Mouse (Mus musculus) thymus, adult 18-20 months (tissue): ENCODE data around the gene Pla2g15.
"Not testable (repeated sequence)": the region's sequence is repeated elsewhere in the genome, so short reads cannot be mapped to it uniquely, and the experiment has no call there.

Experiments used
- DNase-seq, 2 experiments: peaks; one replicate each; pipeline ENCODE4 v3.0.0; 2022; ENCODE audit warnings: mixed read lengths in 2 of 2

Pla2g15 gene

GRCm38 (mm10) chr8:106173566-106173965, 23.4 kb downstream of the Pla2g15 start:
- DNase-seq, result no peak

- no peak for DNase-seq
These were observed 26.7 kb downstream of the Pla2g15 start for GRCm38 (mm10) chr8:106176891-106177290.

DNA sequence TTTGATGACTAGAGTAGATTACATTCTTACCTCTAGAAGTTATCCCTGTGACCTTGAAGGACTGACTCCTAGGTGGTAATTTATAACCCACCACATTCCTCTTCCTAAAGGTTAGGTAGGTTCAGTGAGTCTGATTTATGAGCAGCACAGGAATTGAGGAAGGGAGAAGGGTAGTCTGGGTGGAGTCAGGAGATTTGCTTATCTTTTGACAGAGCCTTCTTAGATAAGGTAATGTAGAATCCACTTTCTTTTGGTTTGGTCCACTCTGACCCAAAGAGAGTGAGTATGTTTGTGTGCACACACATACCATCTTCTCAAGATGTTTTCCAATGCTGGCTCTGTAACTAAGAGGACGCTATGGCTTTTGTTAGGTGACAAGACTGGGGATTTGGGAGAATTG, 27.4 kb downstream of the Pla2g15 start:
- DNase-seq, result no peak

GRCm38 (mm10) chr8:106178428-106178827, 28.2 kb downstream of the Pla2g15 start:
- DNase-seq, result no peak

- DNase-seq, result no peak
These were observed 35.5 kb downstream of the Pla2g15 start for GRCm38 (mm10) chr8:106185628-106186270.

- DNase-seq, result no peak
These were observed 36.2 kb downstream of the Pla2g15 start for GRCm38 (mm10) chr8:106186394-106186793.

DNA sequence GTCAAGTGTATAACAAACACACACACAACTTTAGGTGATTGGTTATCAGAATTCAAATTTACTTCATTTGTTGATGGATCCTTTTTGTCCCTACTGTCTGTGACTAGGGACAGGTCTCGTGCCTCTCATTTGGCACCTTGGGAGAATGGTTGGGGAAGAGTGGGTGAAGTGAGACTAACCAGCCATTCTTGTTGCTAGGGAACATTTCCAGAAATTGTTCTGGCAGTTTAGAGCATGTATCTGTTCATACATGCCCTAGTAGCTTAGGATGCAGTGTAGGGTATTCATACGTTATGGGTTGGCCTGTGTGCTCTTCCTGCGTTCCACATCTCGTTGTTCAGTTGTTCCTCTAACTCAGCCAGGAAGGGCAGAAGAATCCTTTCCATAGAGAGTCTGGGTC, 39.0 kb downstream of the Pla2g15 start:
- no peak for DNase-seq

DNA sequence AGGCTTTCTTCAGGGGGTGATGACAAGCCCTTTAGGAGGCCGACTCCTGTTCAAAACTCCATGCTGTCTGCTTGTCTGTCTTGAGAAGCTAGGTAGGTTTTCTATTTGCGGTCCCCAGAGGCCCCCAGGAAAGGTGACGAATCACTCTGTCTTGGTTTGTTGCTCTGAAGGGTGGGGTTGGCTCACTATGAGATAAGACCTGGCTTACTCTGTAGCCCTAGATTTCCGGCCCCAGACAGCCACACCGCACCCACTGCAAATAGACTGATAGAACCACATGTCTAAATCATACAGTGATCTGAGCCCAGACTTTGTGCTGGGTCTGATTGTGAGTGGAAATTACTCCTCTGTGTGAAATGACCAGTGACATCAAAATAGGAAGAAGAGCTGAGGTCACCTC, 41.4 kb downstream of the Pla2g15 start:
- no peak for DNase-seq

DNA sequence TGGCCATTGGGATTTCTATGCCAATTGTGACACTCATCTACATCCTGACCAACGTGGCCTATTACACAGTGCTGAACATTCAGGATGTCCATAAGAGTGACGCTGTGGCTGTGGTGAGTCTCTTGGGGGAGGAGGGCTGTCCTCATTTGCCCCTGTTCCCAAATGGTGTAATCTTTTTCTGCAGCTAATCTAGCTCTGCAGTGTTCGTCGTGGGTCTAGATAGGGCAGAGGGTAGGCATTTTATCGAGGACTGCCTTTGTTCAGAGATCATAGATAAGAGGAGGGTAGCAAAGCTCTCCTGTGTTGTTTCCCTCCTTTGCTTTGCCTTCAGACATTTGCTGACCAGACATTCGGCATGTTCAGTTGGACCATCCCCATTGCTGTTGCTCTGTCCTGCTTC, 43.0 kb downstream of the Pla2g15 start:
- DNase-seq, result no peak

DNA sequence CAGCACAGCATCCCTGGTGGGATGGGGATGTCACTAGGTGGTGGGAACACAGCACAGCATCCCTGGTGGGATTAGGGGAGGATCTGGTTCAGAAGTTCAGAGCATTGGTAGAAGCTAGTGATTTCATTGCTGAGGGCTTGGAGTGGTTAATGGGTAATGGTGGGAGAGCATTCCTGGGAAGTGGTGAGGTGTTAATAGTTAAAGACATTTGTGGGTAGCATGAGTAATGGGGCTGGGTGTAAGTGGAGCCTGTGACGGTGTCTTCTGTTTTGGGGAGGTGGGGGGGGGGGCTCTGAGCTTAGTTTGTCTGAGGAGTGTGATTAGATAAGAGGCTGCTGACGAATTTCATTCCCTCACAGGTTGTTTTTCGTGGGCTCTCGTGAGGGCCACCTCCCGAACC, 43.9 kb downstream of the Pla2g15 start:
- DNase-seq, result no peak

DNA sequence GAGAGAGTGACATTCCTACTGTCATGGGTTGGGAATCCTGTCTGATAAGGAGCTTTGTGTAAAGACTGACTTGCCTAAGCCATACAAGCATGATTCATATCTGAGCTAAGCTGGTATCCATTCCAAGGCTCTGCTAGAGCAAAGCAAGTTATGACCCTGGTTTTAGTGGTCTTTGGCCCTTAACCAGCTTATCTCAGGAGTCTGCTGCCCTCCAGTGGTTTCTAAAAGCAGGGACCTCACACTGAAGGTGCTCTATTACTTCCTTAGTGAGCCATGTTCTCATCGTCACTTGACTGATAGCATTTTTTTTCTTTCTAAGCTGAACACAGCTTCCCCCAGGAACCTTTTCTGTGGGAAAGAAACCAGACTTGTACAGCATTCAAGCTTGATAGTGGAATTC, 48.5 kb downstream of the Pla2g15 start:
- no peak for DNase-seq

DNA sequence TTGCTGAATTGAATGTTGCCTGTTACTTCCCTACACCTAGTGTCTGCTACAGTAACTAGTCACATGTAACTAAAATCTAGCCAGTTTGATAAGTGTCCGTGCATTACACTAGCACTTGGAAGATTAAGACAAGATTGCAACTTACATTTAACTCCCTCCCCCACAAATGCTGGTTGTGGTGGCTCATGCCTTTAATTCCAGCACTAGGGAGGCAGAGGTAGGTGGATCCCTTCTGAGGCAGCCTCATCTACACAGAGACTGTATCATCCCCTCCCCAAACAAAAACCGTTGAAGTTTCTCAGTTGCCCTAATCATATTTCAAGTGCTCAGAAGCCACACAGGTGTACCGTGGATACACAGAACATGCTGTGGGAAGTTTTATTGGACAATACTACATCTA, 49.4 kb downstream of the Pla2g15 start:
- DNase-seq, result not testable (repeated sequence)

DNA sequence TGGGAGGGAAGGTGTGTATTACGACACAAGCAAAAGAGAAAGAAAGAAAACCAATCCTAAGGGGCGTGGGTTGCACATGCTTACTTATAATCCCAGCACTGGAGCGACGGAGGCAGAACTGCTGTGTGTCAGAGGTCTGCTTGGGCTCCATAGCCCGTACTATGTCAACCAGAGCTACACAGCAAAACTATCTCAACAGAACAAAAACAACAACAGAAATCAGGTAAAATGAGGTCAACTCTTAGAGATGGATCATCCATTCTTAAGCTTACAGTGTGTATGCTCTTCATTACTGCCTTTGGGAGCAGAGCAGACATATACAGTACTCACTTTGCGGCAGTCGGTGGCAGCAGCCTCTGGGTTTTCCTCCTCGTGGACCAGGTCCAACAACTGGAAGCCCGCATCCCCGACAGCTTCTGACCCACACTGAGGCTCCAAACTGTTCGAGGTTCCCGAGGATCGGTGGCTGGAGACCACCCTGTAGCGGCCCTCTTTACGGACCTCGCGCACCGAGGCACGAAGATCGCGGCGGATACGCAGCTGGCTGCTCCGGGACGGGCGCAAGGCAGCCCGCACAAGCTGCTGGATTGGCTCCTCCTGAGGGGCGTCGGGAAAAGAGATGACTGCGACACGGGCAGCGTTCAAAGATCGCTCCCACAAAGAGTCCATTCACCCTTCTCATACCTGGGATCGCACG, 60.0 kb downstream of the Pla2g15 start:
- DNase-seq, result no peak

GRCm38 (mm10) chr8:106210821-106211345, 60.7 kb downstream of the Pla2g15 start, which contains the start of the genes Slc7a6os and Prmt7:
TSS of gene Slc7a6os (minus strand) at chr8:106210935.
TSS of gene Prmt7 (plus strand) at chr8:106210936.
- peak; percentile 91 to 92 for DNase-seq

- DNase-seq, result no peak
These were observed 61.2 kb downstream of the Pla2g15 start for GRCm38 (mm10) chr8:106211421-106211820.

GRCm38 (mm10) chr8:106213959-106214358, 63.8 kb downstream of the Pla2g15 start:
- DNase-seq, result no peak
